Mouse (Mus musculus) testis, adult 2 months (tissue): ENCODE results near the gene Gnb1l. TPM values are rescaled to one million over a fixed set of nuclear protein-coding genes. Genes with fewer than 3 reads are reported as not detected.

Experiments
- H3K27ac ChIP-seq: fragments of 200-500 bp; 2 replicates; pipeline ENCODE4 v1.5.1; 2012; ENCODE audit warnings: low read depth, low read length; ENCODE audit not compliant: control insufficient read depth, insufficient read depth
- H3K27me3 ChIP-seq: fragments of 200-500 bp; 2 replicates; pipeline ENCODE4 v1.6.1; 2012; ENCODE audit warnings: mild to moderate bottlenecking, low read length, moderate library complexity; ENCODE audit not compliant: control insufficient read depth, insufficient read depth
- H3K36me3 ChIP-seq: fragments of 200-500 bp; 2 replicates; pipeline ENCODE4 v1.6.1; 2012; ENCODE audit warnings: mild to moderate bottlenecking, low read length; ENCODE audit not compliant: control insufficient read depth, insufficient read depth
- H3K4me1 ChIP-seq: fragments of 200-500 bp; 2 replicates; pipeline ENCODE4 v1.6.1; 2012; ENCODE audit warnings: low read length; ENCODE audit not compliant: control insufficient read depth, insufficient read depth
- H3K4me3 ChIP-seq: fragments of 200-500 bp; 2 replicates; pipeline ENCODE4 v1.5.1; 2012; ENCODE audit warnings: low read depth, mild to moderate bottlenecking, low read length, moderate library complexity, mixed read lengths; ENCODE audit not compliant: control insufficient read depth
- CTCF ChIP-seq: fragments of 200-500 bp; IDR thresholded peaks from 2 replicates; pipeline ENCODE4 v1.5.1; 2012; ENCODE audit warnings: low read depth, mild to moderate bottlenecking, inconsistent platforms, low read length, moderate library complexity; ENCODE audit not compliant: control insufficient read depth, insufficient read depth, insufficient replicate concordance
- POLR2A ChIP-seq: fragments of 200-500 bp; IDR thresholded peaks from 2 replicates; pipeline ENCODE4 v1.6.1; 2012; ENCODE audit warnings: low read depth, mild to moderate bottlenecking, inconsistent platforms, low read length, moderate library complexity; ENCODE audit not compliant: control insufficient read depth
- polyA plus RNA-seq: library from polyadenylated mRNA; depleted of rRNA; stranded (reverse); fragments of >200 nt; gene quantifications from 2 replicates; pipeline ENCODE4 v1.2.3, GENCODE M21; 2012

Gnb1l gene
- polyA plus RNA-seq, 1 experiment = 75.5 TPM

GRCm38 (mm10) chr16:18503566-18504342, 5.2 kb downstream of the Gnb1l start:
- Histone ChIP-seq H3K27me3 (no peaks in the 10 kb centered on the region), H3K27ac (no peak overlapping the region), H3K4me3 (no peak overlapping the region), H3K36me3 (no peaks in the 10 kb centered on the region), H3K4me1 (peaks cover 8% of the 10 kb centered on the region)
- TF ChIP-seq CTCF (no peak), POLR2A (no peak)

- H3K27me3 ChIP-seq = no peaks in the 10 kb centered on the region
- no peak overlapping the region for H3K27ac ChIP-seq
- H3K36me3 ChIP-seq = no peaks in the 10 kb centered on the region
- no peaks in the 10 kb centered on the region for H3K4me1 ChIP-seq
- no peak overlapping the region for H3K4me3 ChIP-seq
- no peak for TF ChIP-seq POLR2A
- TF ChIP-seq CTCF = no peak
These were observed 8.1 kb downstream of the Gnb1l start for GRCm38 (mm10) chr16:18506524-18507199.

GRCm38 (mm10) chr16:18507200-18507549, 8.7 kb downstream of the Gnb1l start:
- Histone ChIP-seq H3K36me3 (no peaks in the 10 kb centered on the region), H3K4me3 (no peak overlapping the region)
- TF ChIP-seq POLR2A (no peak), CTCF (no peak)

GRCm38 (mm10) chr16:18511741-18512140, 13.2 kb downstream of the Gnb1l start:
- TF ChIP-seq CTCF = no peak
- no peak for TF ChIP-seq POLR2A
- H3K27ac ChIP-seq = no peak overlapping the region
- no peak overlapping the region for H3K4me3 ChIP-seq

More at GRCm38 (mm10) chr16:18507200-18507549, 8.7 kb downstream of the Gnb1l start:
- H3K27me3 ChIP-seq = no peaks in the 10 kb centered on the region
- H3K4me1 ChIP-seq = no peaks in the 10 kb centered on the region
- no peak overlapping the region for H3K27ac ChIP-seq

GRCm38 (mm10) chr16:18513508-18513907, 15.0 kb downstream of the Gnb1l start:
- Histone ChIP-seq H3K27me3 (no peaks in the 10 kb centered on the region), H3K4me3 (no peak overlapping the region), H3K27ac (no peak overlapping the region), H3K4me1 (no peaks in the 10 kb centered on the region), H3K36me3 (no peaks in the 10 kb centered on the region)
- TF ChIP-seq POLR2A (no peak), CTCF (no peak)

More at GRCm38 (mm10) chr16:18511741-18512140, 13.2 kb downstream of the Gnb1l start:
- no peaks in the 10 kb centered on the region for H3K36me3 ChIP-seq
- H3K4me1 ChIP-seq = no peaks in the 10 kb centered on the region
- H3K27me3 ChIP-seq = no peaks in the 10 kb centered on the region

GRCm38 (mm10) chr16:18518091-18518490, 19.6 kb downstream of the Gnb1l start:
- H3K4me3 ChIP-seq = no peak overlapping the region
- H3K27ac ChIP-seq = no peak overlapping the region
- H3K36me3 ChIP-seq = no peaks in the 10 kb centered on the region
- no peaks in the 10 kb centered on the region for H3K4me1 ChIP-seq
- TF ChIP-seq POLR2A (no peak), CTCF (no peak)
- no peaks in the 10 kb centered on the region for H3K27me3 ChIP-seq

- H3K4me1 ChIP-seq = no peaks in the 10 kb centered on the region
- no peaks in the 10 kb centered on the region for H3K36me3 ChIP-seq
These were observed 25.2 kb downstream of the Gnb1l start for GRCm38 (mm10) chr16:18523563-18524245.

More at GRCm38 (mm10) chr16:18523563-18524245, 25.2 kb downstream of the Gnb1l start:
- TF ChIP-seq POLR2A (no peak), CTCF (no peak)
- no peak overlapping the region for H3K4me3 ChIP-seq
- H3K27me3 ChIP-seq = no peaks in the 10 kb centered on the region
- H3K27ac ChIP-seq = no peak overlapping the region
